Mouse (Mus musculus) ES-Bruce4 (cell line): ENCODE results near the gene Ptprm.

Experiments
- CTCF ChIP-seq: IDR thresholded peaks from one replicate; pipeline ENCODE4 v1.8.1; 2011; ENCODE audit warnings: low read depth, low read length
- POLR2A ChIP-seq: IDR thresholded peaks from one replicate; pipeline ENCODE4 v1.8.1; 2011; ENCODE audit warnings: low read length; ENCODE audit not compliant: insufficient read depth

GRCm38 (mm10) chr17:67112679-67113078 is 241.6 kb downstream of the Ptprm start:
- TF ChIP-seq CTCF (no peak), POLR2A (no peak)
